Mouse (Mus musculus): Measurements from ENCODE around the gene Acp4.
"Not testable (repeated sequence)": the region's sequence is repeated elsewhere in the genome, so short reads cannot be mapped to it uniquely, and the experiment has no call there.

The Acp4 gene

DNA sequence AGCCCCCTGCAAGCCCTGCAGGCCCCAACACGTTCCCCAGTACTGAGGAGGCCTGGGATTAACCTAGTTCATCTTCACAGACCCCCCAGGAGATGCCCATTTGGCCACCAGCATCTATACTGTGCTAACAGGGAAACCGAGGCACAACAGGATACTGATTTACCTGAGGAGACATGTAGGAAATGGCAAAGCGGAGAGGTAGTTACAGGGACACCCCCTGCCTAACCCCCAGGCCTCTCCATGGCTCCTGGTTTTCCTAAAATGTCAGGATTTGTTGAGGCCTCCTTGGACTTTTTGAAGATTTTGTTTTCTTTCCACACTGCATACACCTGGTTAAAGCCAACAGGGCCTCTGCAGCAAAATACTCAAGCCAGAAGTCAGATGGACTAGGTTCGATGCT lies at the start of gene Acp4:
Gene Acp4 (minus strand): TSS at position 101 of the 400 bp plus-strand sequence.
- no peak for DNase-seq

DNA sequence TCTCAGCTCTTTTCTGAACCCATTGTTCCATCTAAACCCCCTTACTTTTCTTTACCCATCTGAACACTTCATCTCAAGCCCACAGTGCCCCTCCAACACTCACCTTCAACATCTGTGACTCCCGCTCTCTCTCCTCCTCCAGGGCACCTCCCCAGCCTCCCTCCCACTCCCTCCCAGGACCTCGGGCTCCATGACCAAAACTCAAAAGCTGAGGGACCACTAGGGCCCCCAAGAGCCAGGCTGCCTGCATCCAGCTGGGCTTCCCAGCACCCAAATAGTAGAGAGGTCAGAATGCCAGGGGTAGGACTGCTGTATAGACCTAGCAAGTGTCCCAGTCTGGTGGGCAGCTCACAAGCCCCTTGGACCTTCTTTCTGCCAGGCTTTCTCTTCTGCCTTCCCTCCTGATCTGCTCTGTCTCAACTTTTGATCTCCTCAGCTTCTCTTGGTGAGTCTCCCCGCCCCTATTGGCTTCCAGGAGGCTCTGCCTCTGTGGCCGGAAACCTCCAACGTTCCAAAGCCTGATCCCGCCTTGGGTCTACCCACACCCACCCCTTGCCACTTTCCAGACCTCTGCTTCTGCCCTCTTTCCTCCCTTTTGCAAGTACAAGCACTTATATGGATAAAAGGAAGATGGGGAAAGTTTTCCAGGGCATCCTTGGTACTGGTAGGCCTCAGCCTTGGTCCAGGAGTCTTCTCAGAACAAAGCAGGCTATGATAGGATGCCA lies 49.5 kb upstream of the Acp4 start, which contains the start of gene Clec11a:
Gene Clec11a (minus strand): TSS at position 387 of the 725 bp plus-strand sequence.
- no peak for DNase-seq

DNA sequence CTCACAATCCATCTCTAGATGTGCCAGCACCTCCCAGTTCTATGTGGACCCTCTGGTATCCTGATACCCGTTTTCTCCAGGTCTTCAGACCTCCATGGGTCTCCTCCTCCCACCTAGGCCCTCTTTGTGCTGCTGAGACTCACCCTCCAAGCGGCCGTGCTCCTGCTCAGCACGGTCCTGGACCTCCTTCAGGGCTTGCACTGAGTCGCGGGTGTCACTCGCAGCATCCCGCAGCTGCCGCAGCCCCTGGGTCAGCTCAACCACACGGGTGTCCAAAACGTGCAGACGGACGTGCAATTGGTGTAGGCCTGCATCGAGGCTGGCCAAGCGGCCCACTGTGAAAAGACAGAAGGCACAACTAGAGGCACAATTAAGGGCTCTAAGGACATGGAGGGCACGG lies 48.5 kb upstream of the Acp4 start:
- peak in 1 of 2 experiments; percentile 47 for DNase-seq

DNA sequence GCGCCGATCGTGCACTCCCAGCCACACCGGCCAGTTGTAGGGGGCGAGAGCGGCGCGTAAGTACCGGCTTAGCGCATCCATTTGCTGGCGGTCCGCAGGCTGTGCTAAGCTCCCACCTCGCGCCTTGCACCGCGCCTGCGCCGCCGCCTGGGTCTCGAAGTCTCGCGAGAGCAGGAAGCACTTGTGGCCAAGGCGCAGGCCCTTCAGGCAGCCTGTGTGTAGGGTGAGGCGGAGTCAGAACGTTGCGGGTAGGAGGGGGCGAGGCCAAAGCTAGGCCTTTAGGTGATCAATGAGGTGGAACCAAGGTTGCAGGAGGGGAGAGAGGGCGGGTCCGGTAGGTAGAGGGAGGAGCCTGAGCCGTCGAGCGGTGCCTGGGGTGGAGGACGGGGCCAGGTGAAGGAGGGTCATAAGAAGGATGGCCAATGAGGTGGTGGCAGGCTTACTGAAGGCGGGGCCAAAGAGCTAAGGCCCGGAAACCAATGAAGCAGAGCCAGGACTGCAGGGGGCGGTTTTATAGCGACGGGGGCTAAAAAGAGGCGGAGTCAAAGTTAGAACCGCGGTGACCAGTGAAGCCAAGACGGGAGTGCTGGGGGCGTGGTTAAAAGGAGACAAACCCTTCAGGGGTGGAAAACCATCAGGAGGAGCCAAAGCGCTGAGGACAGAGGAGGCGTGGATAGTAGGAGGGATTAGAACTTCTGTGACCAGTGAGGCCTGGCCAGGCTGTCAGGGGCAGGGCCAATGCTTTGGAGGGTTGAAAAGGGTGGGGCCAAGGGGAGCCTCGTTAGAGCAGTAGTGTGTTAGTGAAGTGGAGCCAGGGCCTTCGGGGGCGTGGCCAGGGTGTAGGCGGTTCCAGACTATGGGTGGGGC lies 47.8 kb upstream of the Acp4 start:
- peak; percentile 97 to 98 for DNase-seq

DNA sequence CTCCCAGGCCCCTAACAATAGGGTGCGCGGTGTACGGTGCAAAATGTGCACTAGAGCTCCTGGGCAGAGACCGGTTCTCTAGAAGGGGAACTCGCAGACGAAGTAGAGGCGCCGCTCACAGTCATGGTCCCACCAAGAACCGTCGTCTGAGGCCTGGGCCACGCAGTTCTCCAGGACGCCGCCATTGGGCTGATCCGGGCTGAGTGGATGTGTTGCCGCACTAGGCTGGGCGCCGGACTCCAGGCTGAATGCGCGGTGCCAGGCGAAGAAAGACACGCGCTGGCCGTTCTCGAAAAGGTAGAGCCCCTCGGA lies 47.2 kb upstream of the Acp4 start:
- no peak for DNase-seq

DNA sequence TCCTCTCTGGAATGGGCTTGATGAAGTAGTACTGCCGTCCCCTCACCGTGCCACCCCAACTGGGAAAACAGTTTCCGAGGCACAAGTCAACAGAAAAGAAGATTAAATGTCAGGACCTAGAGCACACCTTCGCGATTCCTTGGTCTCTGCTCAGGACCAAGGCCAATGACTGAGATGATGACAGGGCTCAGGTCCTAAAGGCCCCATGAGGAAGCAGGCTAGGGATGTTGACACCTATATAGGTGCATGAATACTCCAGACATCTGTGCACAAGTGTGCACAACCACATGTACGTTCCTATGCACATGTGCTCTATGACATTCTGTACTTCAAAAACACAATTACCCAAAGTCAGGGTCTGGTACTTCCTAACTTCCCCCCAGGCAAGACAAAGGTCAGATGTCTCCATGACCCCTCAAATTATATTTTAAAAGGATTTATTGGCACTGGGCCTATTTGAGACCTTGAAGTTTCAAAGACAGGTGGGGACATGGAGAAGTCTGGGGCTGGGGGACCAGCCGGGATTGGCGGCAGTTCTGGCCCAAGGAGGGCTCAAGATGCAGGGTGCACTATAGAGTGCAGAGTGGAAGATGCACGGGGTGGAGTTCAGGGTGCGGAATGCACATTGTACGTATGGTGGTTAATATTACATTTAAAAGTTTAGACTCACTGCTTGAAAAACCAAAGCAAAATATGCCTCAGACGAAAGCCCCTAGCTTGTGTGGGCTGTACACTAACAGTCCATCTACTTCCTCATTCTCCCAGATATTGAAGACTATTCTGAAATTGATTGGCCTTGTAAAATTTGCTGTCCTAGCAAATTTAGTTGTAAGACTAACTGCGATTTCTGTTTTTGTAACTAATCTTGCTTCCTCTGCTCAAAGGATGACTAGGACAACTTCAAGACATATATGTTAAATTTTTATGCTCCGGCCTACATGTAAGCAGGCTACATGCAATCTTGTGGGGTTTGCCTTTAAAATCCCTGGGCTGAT lies 46.5 kb upstream of the Acp4 start:
- DNase-seq: peak in 1 of 2 experiments; percentile 29

DNA sequence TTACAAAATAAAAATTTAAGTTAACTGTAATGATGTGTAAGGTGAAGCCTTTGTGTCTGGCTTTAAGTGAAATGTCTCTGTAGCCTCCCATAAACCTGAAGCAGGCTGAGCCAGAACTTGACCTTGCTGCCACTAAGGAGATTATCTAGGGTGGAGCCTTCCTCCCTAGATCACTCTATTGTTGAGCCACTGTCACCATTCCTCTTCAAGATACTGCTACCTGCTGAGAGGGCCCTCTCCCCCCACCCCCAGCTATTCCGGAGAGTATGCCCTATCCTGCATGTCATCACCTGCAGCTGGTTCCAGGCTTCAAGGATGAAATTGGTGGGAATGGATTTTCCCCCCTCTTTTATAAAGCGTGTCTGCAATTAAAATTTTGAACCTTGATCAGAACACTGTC lies 40.3 kb upstream of the Acp4 start:
- not testable (repeated sequence) for DNase-seq

DNA sequence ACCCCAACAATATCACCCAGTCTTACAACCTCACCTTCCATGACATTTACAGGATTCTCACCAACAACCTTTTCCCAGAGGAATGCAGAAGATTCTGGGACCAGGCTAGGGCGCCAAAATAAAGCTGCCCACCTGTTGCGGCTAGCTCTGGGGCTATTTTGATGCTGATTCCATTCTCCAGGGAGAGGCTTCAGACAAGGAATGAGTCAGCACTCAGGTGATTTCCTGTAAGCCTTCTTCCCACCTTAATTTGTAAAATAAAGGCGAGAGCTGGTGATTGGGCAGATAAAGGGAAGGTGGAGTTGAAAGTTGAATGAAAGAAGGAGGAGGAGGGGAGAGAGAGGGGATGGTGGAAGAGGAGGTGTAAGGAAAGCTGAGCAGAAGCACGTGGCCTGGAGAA lies 34.2 kb upstream of the Acp4 start:
- no peak for DNase-seq

DNA sequence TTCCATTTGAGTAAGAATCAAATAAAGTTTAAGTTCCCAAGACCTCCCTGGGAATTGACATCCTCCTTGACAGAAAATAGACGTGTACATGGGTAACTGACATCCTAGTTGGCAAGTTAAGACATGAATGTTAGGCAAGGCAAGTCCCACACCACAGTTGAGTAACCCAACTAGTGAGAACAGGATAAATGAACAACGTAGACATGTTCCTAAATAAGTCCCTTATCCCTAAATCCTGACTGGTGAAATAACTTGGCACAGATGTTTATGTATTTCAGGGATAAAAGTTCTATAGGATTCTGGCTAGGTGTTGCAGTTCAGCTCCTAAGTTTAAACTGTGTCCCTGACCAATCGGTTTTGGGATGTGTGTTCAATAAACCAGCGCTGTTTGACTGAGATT lies 33.8 kb upstream of the Acp4 start:
- no peak for DNase-seq

DNA sequence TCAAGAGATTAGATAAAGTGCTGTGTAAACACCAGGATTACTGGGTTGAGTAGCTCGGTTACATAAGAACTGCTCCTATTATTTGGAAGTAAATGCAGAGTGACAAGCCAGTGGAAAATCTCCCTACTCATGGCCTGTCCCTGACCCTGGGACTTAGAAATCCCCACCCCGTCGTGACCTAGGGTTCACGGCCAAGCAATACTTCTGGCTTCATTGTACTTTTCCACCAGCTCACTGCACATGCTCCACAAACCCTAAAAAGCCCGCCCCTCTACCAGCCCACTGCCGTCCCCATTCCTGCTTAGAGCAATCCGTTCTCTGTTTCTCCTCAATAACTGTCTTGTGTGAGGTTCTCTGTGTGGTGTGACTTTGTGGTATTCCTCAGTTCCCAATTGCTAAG lies 30.6 kb upstream of the Acp4 start:
- DNase-seq: no peak

DNA sequence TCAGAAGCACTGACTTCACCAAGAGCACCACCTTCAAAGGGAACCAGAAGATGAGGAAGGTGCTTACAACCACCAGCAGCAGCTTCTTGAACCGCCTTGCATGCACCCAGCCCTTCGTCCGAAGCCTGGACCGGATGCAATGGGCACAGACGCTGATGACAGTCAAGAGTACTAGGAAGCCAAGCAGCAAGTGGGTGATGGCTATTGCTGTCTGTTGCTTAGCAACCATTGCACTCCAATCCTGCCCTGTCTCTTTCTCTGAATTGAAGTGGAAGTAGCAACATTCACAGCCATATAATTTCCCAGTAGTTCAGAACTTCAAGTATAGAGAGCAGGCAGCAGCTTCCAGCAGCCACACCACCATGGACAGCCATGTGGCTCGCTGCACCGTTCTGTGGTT lies 24.4 kb upstream of the Acp4 start:
- no peak for DNase-seq

DNA sequence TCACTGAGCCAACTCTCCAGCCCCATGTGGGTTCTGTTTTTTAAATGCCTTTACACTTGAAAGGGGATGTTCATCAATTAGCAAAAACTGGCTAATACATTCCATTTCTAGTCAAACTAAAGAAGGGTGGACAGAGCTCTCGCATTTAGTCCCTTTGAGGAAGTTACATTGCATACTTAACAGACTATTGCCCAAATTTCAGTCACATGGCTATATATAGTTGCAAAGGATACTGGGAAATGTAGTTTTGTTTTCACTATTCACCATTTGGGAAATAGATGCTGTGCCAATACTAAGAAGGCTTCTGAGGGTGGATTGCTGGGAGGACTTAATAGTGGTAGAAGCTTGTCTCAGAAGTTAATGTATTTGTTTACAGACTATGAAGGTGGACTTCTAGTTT lies 23.8 kb upstream of the Acp4 start:
- no peak for DNase-seq

DNA sequence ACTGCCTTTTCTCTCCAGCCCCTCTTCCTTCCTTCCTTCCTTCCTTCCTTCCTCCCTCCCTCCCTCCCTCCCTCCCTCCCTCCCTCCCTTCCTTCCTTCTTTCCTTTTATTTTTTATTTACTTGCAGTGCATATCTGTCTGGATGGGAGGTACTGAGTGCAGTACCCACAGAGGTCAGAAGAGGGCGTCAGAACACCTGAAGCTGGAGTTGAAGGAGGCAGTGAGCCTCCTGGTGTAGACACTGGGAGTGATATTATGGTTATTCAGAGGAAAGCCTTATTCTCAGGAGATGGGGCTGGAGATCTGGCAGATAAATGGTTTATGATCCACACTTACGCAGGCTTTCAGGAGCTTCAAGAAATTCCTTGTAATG lies 20.1 kb upstream of the Acp4 start:
- DNase-seq: peak; percentile 72 to 81

DNA sequence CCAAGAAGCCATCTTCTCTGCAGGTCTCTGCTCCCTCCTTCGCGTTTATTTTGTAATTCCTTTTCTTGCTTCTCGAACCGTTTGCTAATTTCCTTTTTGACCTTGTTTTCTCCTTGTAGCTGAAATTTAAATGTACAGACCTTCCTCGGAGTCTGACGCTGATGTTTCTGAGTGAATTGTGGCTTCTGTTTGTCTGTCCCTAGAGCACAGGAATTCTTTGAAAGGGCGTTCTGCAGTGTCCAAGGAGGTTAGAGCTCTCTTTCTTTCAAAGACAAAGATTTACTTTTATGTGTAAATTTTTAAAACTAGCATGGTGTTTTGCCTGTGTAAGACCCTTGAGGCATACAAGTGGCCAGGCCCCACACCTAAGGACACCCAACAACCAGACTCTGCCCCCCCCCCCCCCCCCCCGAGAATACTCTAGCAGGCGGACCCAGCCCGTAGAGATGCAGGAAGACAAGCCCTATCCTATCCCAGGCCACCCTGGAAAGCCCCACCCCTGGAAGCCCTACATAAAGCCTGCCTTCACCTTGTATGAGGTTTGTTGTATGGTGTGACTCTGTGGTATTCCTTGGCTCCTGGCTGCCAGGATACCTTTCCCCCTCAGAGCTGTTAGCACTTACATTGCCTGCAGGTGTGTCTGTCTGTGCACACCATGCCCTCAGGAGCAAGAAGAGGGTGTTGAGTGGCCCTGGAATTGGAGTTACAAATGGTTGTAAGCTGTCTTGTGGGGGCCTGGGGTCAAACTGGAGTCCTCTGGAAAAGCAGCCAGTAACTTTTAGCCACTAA lies 19.5 kb upstream of the Acp4 start:
- no peak for DNase-seq

DNA sequence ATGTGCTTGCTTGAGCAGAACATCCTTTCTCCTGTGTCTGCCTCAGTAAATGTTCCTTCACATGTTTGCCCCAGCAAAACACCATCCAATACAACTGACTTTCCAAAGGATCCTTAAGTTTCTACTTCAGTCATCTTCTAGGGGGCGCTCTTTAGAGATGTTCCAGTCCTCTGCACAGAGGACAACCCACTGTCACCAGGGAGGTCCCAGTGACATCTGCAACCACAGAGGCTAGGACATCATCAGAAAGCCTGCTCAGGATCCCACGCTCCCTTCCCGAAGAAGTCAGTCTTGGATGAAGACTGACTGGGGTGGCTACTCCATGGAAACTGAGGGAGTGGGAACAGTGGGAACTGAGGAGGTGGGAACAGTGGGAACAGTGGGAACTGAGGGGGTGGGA lies 18.4 kb upstream of the Acp4 start:
- DNase-seq: no peak

DNA sequence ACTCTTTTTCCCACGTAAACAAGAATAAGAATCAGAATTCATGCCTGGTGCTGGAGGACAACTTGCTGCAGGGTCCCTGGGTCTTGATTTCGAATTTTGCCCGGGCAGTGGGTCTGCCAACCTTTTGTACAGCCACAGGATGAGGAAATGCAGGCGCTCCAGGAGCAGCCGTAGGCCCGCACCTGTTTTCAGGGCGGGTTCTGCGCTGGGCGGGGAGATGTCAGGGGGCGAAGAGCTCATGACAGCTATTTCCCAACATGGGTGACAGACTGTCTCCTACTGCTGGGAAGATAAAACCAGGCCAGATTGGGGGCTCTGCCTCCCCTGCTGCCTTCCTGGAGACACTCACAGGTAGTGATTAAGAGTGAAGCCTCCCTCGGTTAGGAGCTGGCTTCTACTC lies 16.9 kb upstream of the Acp4 start:
- DNase-seq: no peak

DNA sequence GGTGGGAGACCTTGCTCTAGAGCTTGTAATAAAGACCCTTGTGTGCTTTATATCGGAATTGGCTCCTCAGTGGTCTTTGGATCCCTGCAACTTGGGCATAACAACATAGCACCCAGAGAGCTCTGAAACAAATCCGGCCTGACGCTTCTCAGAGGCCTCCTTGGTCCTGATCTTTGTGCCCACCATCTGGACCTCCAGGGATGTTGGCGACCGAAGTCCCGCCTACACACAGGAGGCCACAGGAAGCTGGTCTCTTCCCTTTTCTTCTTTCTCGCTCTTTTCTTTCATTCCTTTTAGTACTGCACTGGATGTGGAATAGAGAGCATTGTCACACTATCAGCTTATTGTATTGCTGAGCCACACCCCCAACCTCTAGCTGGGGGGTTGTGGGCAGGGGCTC lies 16.3 kb upstream of the Acp4 start:
- DNase-seq: no peak

DNA sequence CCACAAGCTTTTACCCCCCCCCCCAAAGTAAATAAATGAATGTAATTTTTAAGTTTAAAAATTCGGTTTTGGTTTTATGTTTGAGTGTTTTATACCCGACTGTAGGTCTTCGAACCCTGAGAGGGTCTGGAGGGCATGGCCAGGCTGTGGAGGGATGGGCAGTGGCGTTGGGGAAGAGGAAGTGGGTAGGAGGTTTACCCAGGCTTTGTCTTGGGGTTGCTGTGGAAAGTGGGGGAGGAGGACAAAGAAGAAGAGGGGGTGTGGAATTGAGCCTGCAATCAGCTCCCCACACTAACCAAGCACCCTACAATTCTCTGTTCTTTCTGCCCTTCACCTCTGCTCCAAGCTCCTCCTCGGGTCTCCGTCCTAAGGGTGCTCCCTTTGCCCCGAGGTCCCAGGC lies 15.4 kb upstream of the Acp4 start:
- no peak for DNase-seq

DNA sequence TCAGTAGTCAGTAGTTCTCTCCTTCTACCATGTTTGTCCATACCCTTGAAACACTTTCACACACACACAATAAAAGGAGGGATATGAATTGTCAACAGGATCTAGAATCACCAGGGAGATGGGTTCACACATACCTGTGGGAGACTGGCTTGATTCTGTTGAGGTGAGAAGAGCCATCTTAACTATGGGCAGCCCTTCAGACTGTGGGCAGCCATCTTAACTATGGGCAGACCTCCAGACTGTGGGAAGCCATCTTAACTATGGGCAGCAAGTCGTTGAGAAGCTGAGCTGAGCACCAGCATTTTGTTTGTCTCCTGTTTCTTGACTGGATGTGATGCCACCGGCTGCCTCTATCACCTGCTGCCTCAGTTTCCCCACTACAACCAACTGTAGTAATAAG lies 14.1 kb upstream of the Acp4 start:
- DNase-seq: peak; percentile 53 to 64

DNA sequence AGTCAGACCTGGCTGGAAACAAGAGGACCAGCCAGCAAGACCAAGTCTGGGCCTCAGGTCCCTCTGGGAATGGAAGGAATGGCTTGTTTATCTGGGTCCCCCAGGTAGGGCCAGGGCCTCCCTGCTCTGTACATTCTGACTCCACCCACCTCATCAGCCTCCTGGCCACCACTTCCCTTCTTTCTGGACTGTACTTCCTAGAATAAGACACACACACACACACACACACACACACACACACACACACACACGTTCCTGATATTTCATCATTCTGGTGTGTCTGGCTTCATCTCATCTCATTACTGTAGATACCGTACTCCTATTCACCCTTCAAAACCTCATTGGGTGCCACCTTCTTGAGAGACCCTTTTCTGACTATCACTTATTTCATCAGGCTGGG lies 12.2 kb upstream of the Acp4 start:
- no peak for DNase-seq

DNA sequence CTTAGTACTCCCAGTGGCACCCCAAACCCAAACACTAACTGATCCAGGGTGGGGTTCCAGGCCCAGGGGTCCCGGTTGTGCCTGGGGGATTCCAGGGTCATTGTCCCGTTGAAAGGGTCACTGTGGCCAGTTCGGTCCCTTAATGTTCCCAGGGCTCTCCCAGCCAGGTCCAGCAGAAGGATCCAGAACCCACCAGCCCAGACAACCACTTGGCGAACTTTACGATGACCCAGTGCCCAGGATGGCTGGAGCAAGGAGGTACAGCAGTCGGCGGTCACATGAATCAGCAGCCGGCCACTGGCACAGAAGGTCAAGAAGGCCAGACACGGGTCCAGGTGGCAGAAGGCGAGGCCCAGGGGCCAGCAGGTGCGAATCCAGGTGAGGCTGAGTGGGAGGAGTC lies 10.9 kb upstream of the Acp4 start:
- DNase-seq: no peak
